Mouse (Mus musculus) kidney, embryonic 15.5 days (tissue): ENCODE results near the gene G6pc2. TPM values are rescaled to one million over a fixed set of nuclear protein-coding genes. Genes with fewer than 3 reads are reported as not detected.

Source experiments
- ATAC-seq: fragments of 200-750 bp; cut with Nextera tagmentation; replicated peaks from 2 replicates; pipeline ENCODE4 v1.8.0; 2017; ENCODE audit warnings: moderate TSS enrichment; ENCODE audit not compliant: low FRiP score
- H3K27ac ChIP-seq: fragments of 300-500 bp; sonication (generic); 2 replicates; pipeline ENCODE4 v1.5.1; 2015; ENCODE audit warnings: mild to moderate bottlenecking, inconsistent platforms
- H3K27me3 ChIP-seq: fragments of 300-500 bp; sonication (generic); 2 replicates; pipeline ENCODE4 v1.6.1; 2015; ENCODE audit warnings: inconsistent platforms
- H3K36me3 ChIP-seq: fragments of 300-500 bp; sonication (generic); 2 replicates; pipeline ENCODE4 v1.6.1; 2015; ENCODE audit warnings: inconsistent platforms
- H3K4me1 ChIP-seq: fragments of 300-500 bp; sonication (generic); 2 replicates; pipeline ENCODE4 v1.6.1; 2015; ENCODE audit warnings: inconsistent platforms
- H3K4me2 ChIP-seq: fragments of 300-500 bp; sonication (generic); 2 replicates; pipeline ENCODE4 v1.6.1; 2015; ENCODE audit warnings: moderate library complexity, mild to moderate bottlenecking, inconsistent platforms
- H3K4me3 ChIP-seq: fragments of 300-500 bp; sonication (generic); replicated peaks from 2 replicates; pipeline ENCODE4 v1.5.1; 2015; ENCODE audit warnings: mild to moderate bottlenecking, inconsistent platforms
- H3K9ac ChIP-seq: fragments of 300-500 bp; sonication (generic); 2 replicates; pipeline ENCODE4 v1.6.1; 2015; ENCODE audit warnings: mild to moderate bottlenecking, inconsistent platforms
- H3K9me3 ChIP-seq: fragments of 300-500 bp; sonication (generic); replicated peaks from 2 replicates; pipeline ENCODE4 v1.6.1; 2016; ENCODE audit warnings: inconsistent platforms
- WGBS: fragments of 180-500 bp; shearing (Covaris S2); methylation state at CpG from one replicate; pipeline ENCODE4 v1.1.7; 2015; ENCODE audit warnings: mixed read lengths; 5-methylcytosine and 5-hydroxymethylcytosine counted together
- polyA plus RNA-seq: library from polyadenylated mRNA; unstranded; fragments of >200 nt; fragmentation: Nextera tagmentation; extraction: Ambion mirVana; gene quantifications from 2 replicates; pipeline ENCODE4 v1.2.1, GENCODE M21; 2015

Gene G6pc2
- polyA plus RNA-seq, 1 experiment from 2014 or later, result 4.6 TPM

- H3K9ac ChIP-seq, result no peak overlapping the region
- H3K9me3 ChIP-seq, result no peaks in the 10 kb centered on the region
- H3K4me1 ChIP-seq, result peaks cover 24% of the 10 kb centered on the region
- no peaks in the 10 kb centered on the region for H3K27me3 ChIP-seq
- H3K27ac ChIP-seq, result peak overlapping the region; percentile 27; the same call in 1 of the 2 replicates
- 84% methylated on average over 3 of the region's 3 CpGs for WGBS
- H3K36me3 ChIP-seq, result no peaks in the 10 kb centered on the region
- ATAC-seq, result no peak
- H3K4me2 ChIP-seq, result no peak overlapping the region
- H3K4me3 ChIP-seq, result no peak overlapping the region
Measured at GRCm38 (mm10) chr2:69209684-69210083, 1.2 kb upstream of the G6pc2 start.

- no peak for ATAC-seq
- H3K4me2 ChIP-seq, result no peak overlapping the region
- no peaks in the 10 kb centered on the region for H3K27me3 ChIP-seq
- peaks cover 22% of the 10 kb centered on the region for H3K4me1 ChIP-seq
- no peak overlapping the region for H3K27ac ChIP-seq
- no peak overlapping the region for H3K9ac ChIP-seq
- 73% methylated on average over 10 of the region's 10 CpGs for WGBS
- H3K9me3 ChIP-seq, result no peaks in the 10 kb centered on the region
- H3K4me3 ChIP-seq, result no peak overlapping the region
- no peaks in the 10 kb centered on the region for H3K36me3 ChIP-seq
Measured at GRCm38 (mm10) chr2:69212652-69213051, 1.8 kb downstream of the G6pc2 start.

GRCm38 (mm10) chr2:69215242-69215641, 4.4 kb downstream of the G6pc2 start:
- Histone ChIP-seq H3K36me3 (no peaks in the 10 kb centered on the region), H3K4me1 (peaks cover 22% of the 10 kb centered on the region), H3K27ac (peak overlapping the region; percentile 60; the same call in 1 of the 2 replicates), H3K4me2 (no peak overlapping the region), H3K9me3 (no peaks in the 10 kb centered on the region), H3K4me3 (no peak overlapping the region), H3K9ac (no peak overlapping the region), H3K27me3 (no peaks in the 10 kb centered on the region)
- ATAC-seq, result no peak; the same call in 1 of the 2 replicates
- 24% methylated on average over 7 of the region's 7 CpGs for WGBS

- Histone ChIP-seq H3K36me3 (no peaks in the 10 kb centered on the region), H3K27ac (no peak overlapping the region), H3K4me1 (no peaks in the 10 kb centered on the region), H3K27me3 (no peaks in the 10 kb centered on the region), H3K9me3 (no peaks in the 10 kb centered on the region), H3K9ac (no peak overlapping the region), H3K4me3 (no peak overlapping the region), H3K4me2 (no peak overlapping the region)
- no peak for ATAC-seq
- 73% methylated on average over 5 of the region's 5 CpGs for WGBS
Measured at GRCm38 (mm10) chr2:69221868-69222416, 11.1 kb downstream of the G6pc2 start.

GRCm38 (mm10) chr2:69222815-69223214, 11.9 kb downstream of the G6pc2 start:
- H3K36me3 ChIP-seq, result no peaks in the 10 kb centered on the region
- no peak for ATAC-seq
- no peak overlapping the region for H3K9ac ChIP-seq
- H3K27me3 ChIP-seq, result no peaks in the 10 kb centered on the region
- no peaks in the 10 kb centered on the region for H3K9me3 ChIP-seq
- H3K4me1 ChIP-seq, result no peaks in the 10 kb centered on the region
- H3K4me2 ChIP-seq, result no peak overlapping the region
- 89% methylated on average over 10 of the region's 10 CpGs for WGBS
- no peak overlapping the region for H3K4me3 ChIP-seq
- no peak overlapping the region for H3K27ac ChIP-seq

- Histone ChIP-seq H3K4me1 (no peaks in the 10 kb centered on the region), H3K9ac (no peak overlapping the region), H3K9me3 (no peaks in the 10 kb centered on the region), H3K4me3 (no peak overlapping the region), H3K36me3 (no peaks in the 10 kb centered on the region), H3K27me3 (no peaks in the 10 kb centered on the region), H3K27ac (no peak overlapping the region), H3K4me2 (no peak overlapping the region)
- 53% methylated on average over 2 of the region's 2 CpGs for WGBS
- ATAC-seq, result no peak
Measured at GRCm38 (mm10) chr2:69224724-69225123, 13.9 kb downstream of the G6pc2 start.

- Histone ChIP-seq H3K36me3 (no peaks in the 10 kb centered on the region), H3K4me2 (no peak overlapping the region), H3K4me1 (no peaks in the 10 kb centered on the region), H3K27me3 (no peaks in the 10 kb centered on the region), H3K4me3 (no peak overlapping the region), H3K27ac (no peak overlapping the region), H3K9me3 (no peaks in the 10 kb centered on the region), H3K9ac (no peak overlapping the region)
- 91% methylated on average over 9 of the region's 9 CpGs for WGBS
- no peak for ATAC-seq
Measured at GRCm38 (mm10) chr2:69226876-69227275, 16.0 kb downstream of the G6pc2 start.

- H3K9ac ChIP-seq, result no peak overlapping the region
- no peaks in the 10 kb centered on the region for H3K27me3 ChIP-seq
- H3K36me3 ChIP-seq, result no peaks in the 10 kb centered on the region
- WGBS, result 81% methylated on average over 6 of the region's 6 CpGs
- no peak overlapping the region for H3K4me2 ChIP-seq
- H3K9me3 ChIP-seq, result no peaks in the 10 kb centered on the region
- ATAC-seq, result no peak
- no peak overlapping the region for H3K4me3 ChIP-seq
- no peak overlapping the region for H3K27ac ChIP-seq
- H3K4me1 ChIP-seq, result no peaks in the 10 kb centered on the region
Measured at GRCm38 (mm10) chr2:69228635-69229034, 17.8 kb downstream of the G6pc2 start.

- Histone ChIP-seq H3K9me3 (no peaks in the 10 kb centered on the region), H3K4me2 (no peak overlapping the region), H3K4me3 (no peak overlapping the region), H3K4me1 (no peaks in the 10 kb centered on the region), H3K27ac (no peak overlapping the region), H3K9ac (no peak overlapping the region), H3K27me3 (no peaks in the 10 kb centered on the region), H3K36me3 (no peaks in the 10 kb centered on the region)
- no peak for ATAC-seq
- WGBS, result 81% methylated on average over 2 of the region's 2 CpGs
Measured at GRCm38 (mm10) chr2:69230137-69230536, 19.3 kb downstream of the G6pc2 start.

GRCm38 (mm10) chr2:69232101-69232500, 21.2 kb downstream of the G6pc2 start:
- no peak overlapping the region for H3K4me2 ChIP-seq
- H3K9me3 ChIP-seq, result no peaks in the 10 kb centered on the region
- no peaks in the 10 kb centered on the region for H3K27me3 ChIP-seq
- no peak overlapping the region for H3K27ac ChIP-seq
- no peak overlapping the region for H3K4me3 ChIP-seq
- no peak for ATAC-seq
- H3K4me1 ChIP-seq, result no peaks in the 10 kb centered on the region
- H3K9ac ChIP-seq, result no peak overlapping the region
- H3K36me3 ChIP-seq, result no peaks in the 10 kb centered on the region

GRCm38 (mm10) chr2:69234976-69235678, 24.3 kb downstream of the G6pc2 start:
- no peak for ATAC-seq
- Histone ChIP-seq H3K4me2 (no peak overlapping the region), H3K9me3 (no peaks in the 10 kb centered on the region), H3K4me1 (peaks cover 7% of the 10 kb centered on the region), H3K27me3 (no peaks in the 10 kb centered on the region), H3K36me3 (no peaks in the 10 kb centered on the region), H3K4me3 (no peak overlapping the region), H3K27ac (no peak overlapping the region), H3K9ac (no peak overlapping the region)
- WGBS, result 77% methylated on average over 5 of the region's 5 CpGs

- Histone ChIP-seq H3K27me3 (no peaks in the 10 kb centered on the region), H3K36me3 (no peaks in the 10 kb centered on the region), H3K4me1 (peaks cover 7% of the 10 kb centered on the region), H3K27ac (no peak overlapping the region), H3K9ac (no peak overlapping the region), H3K9me3 (no peaks in the 10 kb centered on the region), H3K4me2 (no peak overlapping the region), H3K4me3 (no peak overlapping the region)
- WGBS, result 21% methylated on average over 9 of the region's 9 CpGs
- ATAC-seq, result peak; percentile 69
Measured at GRCm38 (mm10) chr2:69239315-69239714, 28.4 kb downstream of the G6pc2 start.

GRCm38 (mm10) chr2:69244924-69245323, 34.1 kb downstream of the G6pc2 start:
- Histone ChIP-seq H3K36me3 (no peaks in the 10 kb centered on the region), H3K27me3 (no peaks in the 10 kb centered on the region), H3K4me1 (peaks cover 4% of the 10 kb centered on the region; the same call in 1 of the 2 replicates), H3K9me3 (no peaks in the 10 kb centered on the region), H3K9ac (no peak overlapping the region), H3K4me3 (no peak overlapping the region), H3K4me2 (no peak overlapping the region), H3K27ac (peak overlapping the region; percentile 28; the same call in 1 of the 2 replicates)
- ATAC-seq, result no peak
- 36% methylated on average over 2 of the region's 2 CpGs for WGBS
